Mouse (Mus musculus) C2C12 (cell line): ENCODE results near the gene Antxr1.

ENCODE experiments used
- CTCF ChIP-seq: IDR thresholded peaks from one replicate; pipeline ENCODE4 v1.5.1; 2011; ENCODE audit not compliant: control insufficient read depth, insufficient read depth, insufficient read length
- MYOD1 ChIP-seq: IDR thresholded peaks from one replicate; pipeline ENCODE4 v1.6.1; 2011; ENCODE audit warnings: low read depth; ENCODE audit not compliant: control insufficient read depth, insufficient read length
- USF1 ChIP-seq: IDR thresholded peaks from one replicate; pipeline ENCODE4 v1.6.1; 2011; ENCODE audit warnings: low read depth, mild to moderate bottlenecking, control low read depth, moderate library complexity

GRCm38 (mm10) chr6:87335935-87336295, 294 bp upstream of the Antxr1 start:
- TF ChIP-seq CTCF (no peak), MYOD1 (no peak), USF1 (no peak)
